Mouse (Mus musculus) mature B cell (primary cell): ENCODE measurements around the gene Itga10.
"Not testable (repeated sequence)": the region's sequence is repeated elsewhere in the genome, so short reads cannot be mapped to it uniquely, and the experiment has no call there.

Experiments used
- in situ Hi-C: fragments of 300-500 bp; cut with MboI; formaldehyde crosslinking; loops from 2 replicates; pipeline ENCODE4 v1.14.3; 2019

The Itga10 gene

DNA sequence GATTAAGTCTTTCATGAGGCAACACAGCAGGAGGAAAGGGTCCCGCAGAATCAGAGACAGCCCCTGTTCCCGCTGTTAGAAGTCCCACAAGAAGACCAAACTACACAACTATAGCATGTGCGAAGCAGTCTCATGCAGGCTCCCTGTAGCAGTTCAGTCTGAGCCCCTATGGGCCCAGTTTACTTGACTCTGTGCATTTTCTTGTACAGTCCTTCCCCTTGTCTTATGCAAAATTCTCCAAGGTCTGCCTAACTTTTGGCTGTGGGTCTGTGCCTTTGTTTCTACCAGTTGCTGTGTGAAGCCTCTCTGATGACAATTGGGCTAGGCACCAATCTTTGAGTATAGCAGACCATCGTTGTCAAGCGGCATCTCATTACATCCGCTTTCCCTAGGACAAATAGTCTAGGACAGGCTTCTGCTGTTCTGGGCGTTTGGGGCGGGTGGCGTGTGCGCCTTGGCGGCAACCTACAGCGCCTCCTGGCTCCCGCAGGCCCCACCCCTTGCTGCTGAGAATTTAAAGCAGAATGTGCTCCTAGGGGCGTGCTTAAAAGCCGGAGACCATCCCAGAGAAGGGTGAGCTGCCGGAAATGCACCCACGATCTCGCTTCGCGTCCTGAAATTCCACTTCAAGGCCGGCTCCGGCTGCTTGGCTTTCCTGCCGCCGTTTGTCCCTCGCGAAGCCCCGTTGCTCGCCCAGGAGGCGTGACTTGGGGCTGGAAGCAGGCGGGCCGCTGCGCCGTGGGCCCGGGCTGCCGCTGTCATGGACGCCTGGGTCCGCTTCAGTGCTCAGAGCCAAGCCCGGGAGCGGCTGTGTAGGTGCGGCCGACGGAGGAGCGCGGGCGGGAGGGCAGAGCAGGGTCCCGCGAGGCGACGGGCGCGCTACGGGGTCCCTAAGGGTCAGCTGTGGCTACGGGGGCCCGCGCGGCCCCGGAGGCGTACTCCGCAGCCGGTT lies 10.2 kb upstream of the Itga10 start, which contains the start of the genes Pex11b and Gm42957:
Gene Pex11b (plus strand): TSS at position 449 of the 952 bp plus-strand sequence.
Gene Gm42957 (plus strand): TSS at position 547 of the 952 bp plus-strand sequence.
- in situ Hi-C loops, result loop anchor here (5.0 kb wide), 1 partner anchor 88 kb away; no protein-coding TSS in a partner anchor

DNA sequence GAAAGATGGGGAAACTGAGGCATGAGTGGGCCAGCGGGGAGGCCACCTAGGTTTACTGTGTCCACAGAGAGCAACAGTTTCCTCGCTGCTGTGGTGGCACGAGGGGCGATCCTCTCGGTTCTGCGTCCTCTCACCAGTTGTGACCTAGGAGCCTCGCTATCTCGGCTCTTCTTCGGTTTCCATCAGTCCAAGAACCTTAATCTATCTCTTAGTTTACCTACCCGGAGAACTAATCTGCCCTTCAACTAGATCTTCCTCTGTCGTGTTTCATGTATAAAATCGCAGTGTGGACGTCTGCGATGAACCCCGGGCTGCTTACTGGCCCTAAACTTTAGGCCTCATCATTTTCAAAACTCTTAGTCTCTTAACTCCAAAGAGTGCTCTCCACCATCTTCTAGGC lies 9.5 kb upstream of the Itga10 start:
- in situ Hi-C loops, result no loop called here

DNA sequence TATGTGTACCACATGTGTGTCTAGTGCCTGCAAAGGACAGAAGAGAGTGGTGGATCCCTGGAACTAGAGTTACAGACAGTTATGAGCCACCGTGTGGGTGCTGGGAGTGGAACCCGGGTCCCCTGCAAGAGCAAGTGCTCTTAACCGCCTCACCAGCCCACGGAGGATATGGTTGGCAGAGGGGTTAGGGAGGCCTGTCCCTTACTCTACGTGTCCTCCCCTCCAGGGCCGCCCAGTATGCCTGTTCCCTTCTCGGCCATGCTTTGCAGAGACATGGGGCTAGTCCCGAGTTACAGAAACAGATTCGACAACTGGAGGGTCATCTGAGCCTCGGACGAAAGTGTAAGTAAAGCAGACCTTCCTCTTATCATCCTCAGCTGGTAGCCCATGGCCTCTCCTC lies 8.9 kb upstream of the Itga10 start:
- in situ Hi-C loops, result no loop called here

DNA sequence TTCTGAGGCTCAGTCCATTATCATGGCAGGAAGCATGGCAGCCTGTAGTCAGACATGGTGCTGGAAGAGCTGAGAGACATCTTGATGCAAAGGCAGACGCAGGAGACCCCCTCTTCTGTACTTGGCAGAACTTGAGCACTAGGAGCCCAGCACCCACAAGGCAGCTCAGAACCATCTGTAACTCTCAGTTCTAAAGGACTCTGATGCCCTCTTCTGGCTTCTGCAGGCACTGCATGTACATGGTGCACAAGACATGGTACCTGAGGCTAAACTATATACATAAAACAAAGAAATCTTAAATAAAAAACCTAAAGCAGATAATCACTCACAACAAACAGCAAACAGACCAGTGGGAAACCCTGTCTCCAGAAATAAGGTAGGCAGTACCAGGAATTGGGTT lies 6.2 kb upstream of the Itga10 start:
- in situ Hi-C loops, result no loop called here

DNA sequence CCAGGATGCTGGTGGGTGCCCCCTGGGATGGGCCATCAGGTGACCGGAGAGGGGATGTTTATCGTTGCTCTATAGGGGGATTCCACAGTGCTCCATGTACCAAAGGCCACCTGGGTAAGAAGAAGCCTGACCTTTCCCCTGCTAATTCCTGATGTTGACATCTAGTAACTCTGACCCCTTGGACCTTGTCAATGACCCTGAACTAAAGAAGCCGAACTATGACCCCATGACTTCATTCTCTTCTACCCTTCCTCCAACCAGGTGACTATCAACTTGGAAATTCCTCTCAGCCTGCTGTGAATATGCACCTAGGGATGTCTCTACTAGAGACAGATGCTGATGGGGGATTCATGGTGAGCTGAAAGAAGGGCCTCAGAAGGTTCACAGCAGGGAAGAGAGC lies 2.0 kb downstream of the Itga10 start:
- in situ Hi-C loops, result no loop called here

DNA sequence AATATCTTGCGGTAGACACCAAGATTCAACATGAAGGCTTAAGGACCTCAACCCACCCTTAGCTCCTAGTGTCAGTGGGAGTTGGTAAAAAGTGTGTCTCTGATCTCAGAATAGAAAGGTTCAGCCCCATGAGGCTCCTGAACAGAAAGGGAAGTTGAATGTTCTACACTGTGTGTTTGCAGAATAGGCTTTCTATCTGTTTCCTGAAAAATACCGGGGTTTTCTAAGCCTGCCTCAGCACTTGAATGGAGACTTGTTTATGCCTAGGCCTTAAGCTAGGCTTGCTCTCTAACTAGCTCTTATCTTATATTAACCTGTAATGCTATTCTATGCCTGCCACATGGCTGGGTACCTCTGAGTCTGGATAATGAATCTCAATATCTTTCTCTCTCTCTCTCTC lies 15.5 kb downstream of the Itga10 start:
- in situ Hi-C loops, result no loop called here

DNA sequence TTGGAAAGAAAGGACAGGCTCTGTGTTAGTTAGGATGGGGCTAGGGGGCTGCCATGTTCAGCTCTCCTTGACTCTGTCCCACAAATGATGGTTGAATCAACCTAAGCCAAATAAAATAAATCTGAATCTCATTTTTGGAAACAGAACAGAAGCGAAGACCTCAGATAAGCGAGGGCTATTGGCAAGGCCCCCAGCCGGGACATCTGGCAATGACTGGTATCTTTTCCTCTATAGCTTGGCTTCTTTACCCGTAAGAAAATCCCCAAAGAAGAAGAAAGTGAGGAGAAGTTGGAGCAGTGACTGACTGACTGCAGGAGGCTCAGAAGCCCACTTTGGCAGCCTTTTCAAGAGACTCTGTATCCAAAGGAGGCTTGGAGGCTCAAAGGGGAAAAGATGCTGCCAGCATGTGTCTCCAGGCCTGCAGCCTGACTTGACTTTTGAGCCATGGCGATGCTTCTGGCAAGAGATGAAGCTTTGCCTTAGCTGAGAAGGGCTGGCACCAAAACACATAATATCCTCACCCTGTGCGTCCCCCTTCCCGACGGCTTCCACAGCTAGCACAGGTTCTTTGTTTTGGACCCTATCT lies 17.4 kb downstream of the Itga10 start:
- in situ Hi-C loops, result no loop called here

DNA sequence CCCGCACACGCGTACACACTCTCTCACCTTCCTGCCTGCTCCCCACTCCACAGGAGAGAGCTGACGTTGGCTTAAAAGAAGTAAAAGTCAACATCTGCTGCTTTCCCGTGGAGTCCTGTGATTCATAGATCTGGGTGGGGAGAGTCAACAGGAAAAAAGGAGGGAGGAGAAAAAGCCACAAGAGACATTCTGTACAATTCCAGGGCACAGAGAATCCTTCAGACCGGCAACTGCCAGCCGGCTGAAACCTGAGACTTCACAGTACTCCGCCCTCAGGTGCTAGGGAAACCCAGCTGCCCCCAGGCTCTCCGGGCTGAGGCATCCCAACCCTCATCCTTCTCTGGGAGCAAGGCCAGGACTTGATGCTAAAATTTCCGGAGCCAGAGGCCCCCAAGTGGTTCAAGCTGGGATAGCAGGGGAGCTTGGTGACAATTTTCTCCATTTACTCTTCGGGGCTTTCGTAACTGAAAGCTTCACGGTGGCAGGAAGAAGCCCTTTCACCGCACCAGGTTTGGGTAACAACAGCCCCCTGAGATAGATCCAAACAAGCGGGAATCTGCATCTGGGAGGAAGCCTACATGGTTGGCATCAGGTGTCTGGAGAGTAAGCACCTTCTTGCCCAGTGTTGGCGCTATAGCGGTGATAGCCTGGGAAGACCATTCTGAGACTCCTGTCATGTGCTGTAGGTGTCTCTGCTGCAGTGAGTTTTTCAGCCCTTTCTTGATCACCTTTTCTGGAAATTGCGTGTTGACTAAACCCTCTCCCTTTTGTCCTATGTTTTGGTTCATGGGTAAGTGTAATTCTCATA lies 18.3 kb downstream of the Itga10 start:
- in situ Hi-C loops, result no loop called here

DNA sequence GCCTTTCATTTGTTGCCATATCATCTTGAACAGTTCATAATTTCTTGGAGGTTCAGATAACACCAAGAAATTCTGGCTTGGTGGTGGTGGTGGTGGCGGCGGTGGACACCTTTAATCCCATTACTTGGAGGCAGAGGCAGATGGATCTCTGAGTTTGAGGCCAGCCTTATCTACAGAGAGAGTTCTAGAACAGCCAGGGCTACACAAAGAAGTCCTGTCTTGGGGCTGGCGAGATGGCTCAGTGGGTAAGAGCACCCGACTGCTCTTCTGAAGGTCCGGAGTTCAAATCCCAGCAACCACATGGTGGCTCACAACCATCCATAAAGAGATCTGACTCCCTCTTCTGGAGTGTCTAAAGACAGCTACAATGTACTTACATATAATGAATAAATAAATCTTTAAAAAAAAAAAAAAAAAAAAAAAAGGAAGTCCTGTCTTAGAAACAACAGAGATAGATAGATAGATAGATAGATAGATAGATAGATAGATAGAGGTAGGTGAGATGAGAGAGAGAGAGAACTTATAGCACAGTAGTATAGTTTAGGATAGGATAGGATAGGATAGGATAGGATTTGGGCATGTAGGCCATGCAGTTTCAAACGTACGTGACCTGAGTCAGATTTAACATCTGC lies 20.5 kb downstream of the Itga10 start:
- in situ Hi-C loops, result not testable (repeated sequence)

DNA sequence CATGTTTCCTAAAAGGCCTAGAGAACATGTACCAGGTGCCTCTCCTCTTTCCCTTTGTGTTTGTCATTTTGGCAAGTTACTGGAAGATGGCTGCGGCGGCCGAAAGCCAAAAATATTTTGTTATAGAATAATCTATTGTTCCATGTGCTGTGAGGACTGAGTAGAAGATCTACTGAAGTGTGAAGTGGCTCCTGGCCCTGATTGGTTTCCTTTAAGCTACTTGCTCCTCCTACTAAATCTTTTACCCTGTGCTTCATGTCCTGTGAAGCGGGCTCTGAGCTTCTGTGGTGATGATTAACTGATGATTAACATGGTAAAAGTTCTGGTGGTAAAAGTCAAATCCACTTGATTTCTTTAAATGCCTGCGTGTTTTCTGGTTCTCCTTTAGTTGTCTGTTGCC lies 21.5 kb downstream of the Itga10 start:
- in situ Hi-C loops, result no loop called here

DNA sequence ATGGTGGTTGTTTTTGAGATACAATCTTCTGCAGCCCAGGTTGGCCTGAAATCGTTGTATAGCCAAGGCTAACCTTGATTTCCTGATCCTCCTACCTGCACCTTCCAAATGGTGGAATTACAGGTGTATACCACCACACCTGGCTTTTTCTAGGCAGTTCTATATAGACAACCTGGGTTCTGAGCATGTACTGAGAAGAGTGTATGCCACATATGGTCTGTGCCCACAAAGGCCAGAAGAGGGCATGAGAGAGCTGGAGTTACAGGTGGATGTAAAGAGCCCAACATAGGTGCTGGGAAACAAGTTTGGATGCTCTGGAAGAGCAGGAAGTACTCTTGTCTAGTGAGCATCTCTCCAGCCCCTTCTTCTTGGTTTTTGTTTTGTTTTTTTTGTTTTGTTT lies 21.9 kb downstream of the Itga10 start:
- in situ Hi-C loops, result no loop called here

DNA sequence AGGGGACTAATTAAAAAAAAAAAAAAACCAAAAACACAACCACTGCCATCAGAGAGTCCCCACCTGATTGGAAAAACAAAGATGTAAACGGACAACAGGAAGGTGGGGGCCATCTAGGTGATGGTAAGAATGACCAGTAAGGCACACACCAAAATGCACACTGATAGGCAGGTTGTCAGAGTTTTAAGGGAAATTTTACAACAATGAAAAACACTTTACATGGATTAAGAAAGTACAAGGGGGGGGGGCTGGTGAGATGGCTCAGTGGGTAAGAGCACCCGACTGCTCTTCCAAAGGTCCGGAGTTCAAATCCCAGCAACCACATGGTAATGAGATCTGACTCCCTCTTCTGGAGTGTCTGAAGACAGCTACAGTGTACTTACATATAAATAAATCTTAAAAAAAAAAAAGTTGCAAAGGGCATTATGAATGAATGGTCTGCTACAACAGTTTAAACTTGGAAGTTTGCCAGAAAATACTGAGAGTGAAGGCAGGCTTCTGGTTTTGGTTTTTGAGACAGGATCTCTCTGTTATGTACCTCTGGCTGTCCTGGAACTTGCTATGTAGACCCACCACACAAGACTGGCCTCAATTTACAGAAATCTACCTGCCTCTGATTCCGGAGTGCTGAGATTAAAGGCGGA lies 23.2 kb downstream of the Itga10 start:
- in situ Hi-C loops, result no loop called here

DNA sequence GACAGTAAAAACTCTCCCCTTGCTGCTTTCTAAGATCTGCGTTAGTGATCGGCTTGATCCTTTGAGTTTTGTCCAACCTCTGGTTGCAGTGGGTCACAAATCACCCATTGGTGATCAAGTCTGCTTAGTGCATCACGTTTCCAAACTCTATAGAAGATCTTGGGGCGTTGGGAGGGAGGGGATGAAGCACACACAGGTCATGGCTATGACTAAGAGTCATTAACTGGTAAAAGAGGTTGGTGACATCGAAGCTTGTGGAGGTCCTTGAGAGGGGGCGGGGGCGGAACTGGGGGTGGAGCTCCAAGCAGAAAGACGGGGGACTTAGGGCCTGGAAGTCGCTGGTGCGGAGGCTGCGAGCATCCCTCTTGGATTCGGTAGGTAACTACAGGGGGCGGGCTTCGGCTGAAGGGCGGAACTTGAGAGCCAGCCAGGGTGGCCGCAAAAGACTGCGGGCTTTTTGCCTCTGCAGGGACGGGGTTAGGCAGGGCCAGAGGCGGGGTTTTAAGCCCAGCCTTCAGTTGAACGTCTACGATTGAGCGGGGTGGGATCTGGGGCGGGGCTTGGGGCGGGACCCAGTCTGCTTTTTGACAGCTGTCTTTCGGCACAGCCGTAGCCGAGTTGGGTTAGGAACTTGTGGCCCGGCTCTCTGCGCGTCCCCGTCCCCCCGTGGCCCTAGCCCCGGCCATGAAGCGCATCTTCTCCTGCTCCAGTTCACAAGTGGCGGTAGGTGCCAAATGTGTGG lies 24.5 kb downstream of the Itga10 start, which contains the start of gene Ankrd35:
Gene Ankrd35 (plus strand): TSS at position 405 of the 742 bp plus-strand sequence.
- in situ Hi-C loops, result no loop called here

DNA sequence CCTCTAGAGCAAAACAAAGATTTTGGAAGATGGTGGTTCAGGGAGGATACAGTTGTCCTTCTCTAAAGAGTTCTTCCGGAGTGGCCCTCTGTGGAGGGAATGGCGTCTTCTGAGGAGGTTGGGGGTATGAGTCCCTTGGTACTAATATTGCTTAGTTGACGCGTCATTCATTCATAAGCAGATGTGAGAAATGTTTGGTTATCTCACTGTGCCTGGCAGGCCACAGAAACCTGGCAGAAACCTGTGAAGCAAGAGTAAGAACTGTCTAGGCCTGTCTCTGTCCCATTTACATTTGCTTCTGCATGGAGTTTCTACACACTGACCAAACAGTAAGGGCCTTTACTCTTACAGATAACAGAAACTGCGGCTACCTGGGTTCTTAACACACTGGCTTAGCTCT lies 26.1 kb downstream of the Itga10 start:
- in situ Hi-C loops, result no loop called here

DNA sequence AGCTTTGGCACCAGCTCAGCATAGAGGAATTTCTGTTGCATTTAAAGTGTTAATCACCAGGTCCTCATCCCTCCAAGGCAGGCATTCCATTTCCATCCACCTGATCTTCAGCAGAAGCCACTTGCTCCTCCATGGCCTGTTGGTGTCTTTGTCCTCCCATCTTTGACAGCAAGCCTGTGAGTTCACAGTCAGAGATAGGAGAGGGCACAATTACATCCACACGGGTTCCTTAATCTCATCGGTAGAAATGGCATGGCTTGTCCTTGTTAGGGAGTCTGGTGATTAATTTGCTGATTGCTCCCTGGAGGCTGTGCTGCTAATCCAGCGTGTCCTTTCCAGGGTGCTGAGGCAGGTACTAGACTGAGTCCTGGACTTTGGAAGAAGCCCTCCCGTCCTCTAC lies 28.1 kb downstream of the Itga10 start:
- in situ Hi-C loops, result no loop called here

DNA sequence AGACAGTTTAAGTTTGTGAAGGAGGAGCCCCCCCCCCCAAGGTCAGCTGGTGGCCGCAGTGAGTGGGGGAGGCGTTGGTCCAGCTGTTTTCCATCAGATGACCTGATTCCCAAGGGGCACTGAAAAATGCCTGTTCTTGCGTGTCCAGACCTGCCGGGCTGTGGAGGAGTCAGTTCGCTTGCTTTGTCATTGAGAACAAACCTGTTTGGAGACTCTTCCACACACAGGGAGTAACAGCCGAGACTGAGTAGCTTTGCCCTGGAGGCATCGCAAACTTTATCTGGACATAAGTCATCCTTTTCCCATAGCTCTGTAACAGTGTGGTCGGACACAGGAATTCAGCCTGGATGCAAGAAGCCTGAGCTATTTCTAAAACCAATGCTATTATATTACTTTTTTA lies 29.1 kb downstream of the Itga10 start:
- in situ Hi-C loops, result no loop called here

DNA sequence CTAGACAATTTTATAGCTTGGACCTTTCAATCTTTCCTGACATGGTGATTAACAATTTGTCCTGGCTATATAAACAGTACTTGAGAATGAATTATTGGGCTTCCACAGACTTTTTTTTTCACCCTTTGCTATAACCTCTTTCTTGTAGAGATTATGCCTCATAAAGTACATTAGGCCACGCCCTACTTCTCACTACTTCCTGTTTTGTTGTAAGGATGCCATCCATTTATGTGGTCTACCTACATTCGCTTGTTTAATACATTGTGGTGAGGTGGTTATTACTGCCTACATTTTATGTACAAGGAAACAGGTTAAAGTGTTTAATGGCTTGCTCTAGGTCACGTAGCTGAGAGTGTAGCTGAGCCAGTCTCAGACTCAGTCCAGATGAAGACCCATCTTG lies 29.8 kb downstream of the Itga10 start:
- in situ Hi-C loops, result no loop called here

DNA sequence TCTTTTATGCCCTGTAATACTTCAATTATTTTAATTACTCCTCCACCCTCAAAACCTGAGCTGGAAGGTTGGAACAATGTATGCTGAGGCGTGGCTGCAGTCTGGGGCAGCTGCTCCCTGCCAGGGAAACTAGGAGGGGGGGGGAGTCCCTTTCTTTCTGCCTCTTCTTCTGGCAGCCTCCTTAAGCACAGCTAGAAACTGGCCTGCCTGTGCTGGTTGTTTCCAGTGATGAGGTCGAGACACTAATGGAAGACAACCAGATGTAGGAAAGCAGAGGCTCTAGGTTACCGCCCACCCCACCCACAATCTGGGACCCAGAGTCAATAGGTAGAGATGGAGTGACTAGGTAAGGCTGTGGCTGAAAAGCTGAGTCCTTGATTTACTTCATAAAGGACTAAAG lies 30.3 kb downstream of the Itga10 start:
- in situ Hi-C loops, result no loop called here

DNA sequence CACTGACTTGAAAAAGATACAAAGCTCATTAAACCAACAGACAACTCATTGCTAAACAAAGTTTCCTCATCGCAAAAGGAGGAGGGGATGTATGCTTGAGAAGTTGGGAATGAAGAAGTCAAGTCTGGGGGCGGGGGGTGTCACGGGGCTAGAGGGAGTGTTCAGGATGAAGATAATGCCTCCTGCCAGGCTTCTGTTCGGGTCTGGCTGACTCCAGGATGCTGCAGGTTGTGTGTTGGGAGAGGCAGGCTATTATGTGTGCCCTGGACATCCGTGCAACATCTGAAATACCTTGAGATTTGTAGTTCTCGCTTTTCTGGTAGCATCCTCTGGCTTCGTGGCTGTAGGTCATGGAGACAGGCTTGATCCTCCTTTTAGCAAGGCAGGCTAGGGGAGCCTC lies 33.1 kb downstream of the Itga10 start:
- in situ Hi-C loops, result no loop called here

DNA sequence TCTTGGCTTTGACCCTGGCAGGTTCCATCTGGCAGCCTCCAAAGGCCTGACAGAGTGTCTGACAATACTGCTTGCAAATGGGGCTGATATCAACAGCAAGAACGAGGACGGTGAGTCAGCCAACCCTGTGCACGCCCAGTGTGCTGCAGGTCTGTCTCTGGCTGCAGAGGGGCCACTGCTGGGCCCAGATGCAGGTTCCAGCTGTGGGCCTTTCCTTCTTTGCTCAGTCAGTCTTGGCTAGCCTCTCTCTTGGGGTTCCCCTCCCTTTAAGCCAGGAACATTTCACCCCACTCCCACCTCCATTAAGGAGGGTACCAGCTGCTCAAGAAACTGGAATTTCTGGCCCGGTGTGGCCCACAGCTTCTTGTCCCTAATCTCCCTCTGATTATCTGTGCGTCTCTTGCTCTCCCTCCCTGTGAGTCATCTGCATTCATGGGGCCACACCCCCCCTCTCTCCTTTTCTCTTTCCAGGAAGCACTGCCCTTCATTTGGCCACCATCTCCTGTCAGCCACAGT lies 33.8 kb downstream of the Itga10 start:
- in situ Hi-C loops, result no loop called here
